Mouse (Mus musculus): ENCODE measurements around the gene Cpd. TPM values are rescaled to one million over a fixed set of nuclear protein-coding genes. Genes with fewer than 3 reads are reported as not detected.

Cpd gene
- total and polyA plus RNA-seq, 2 experiments from 2014 or later: 5.7 to 34.7 TPM

GRCm38 (mm10) chr11:76797236-76797635, 49.6 kb downstream of the Cpd start:
- WGBS: 94% methylated on average over 6 of the region's 6 CpGs
- no peaks in the 10 kb centered on the region for H3K9me3 ChIP-seq (ENCODE audit: low read length)
- no peak overlapping the region for H3K27ac ChIP-seq
- DNase-seq (ENCODE audit: low spot score): no peak
- no peak overlapping the region for H3K4me3 ChIP-seq (ENCODE audit: low read length)
- no peaks in the 10 kb centered on the region for H3K27me3 ChIP-seq (ENCODE audit: insufficient read depth, low read length)
- peaks cover 41% of the 10 kb centered on the region for H3K36me3 ChIP-seq (ENCODE audit: insufficient read depth, low read length)
- no peak overlapping the region for H3K9ac ChIP-seq (replicated peaks; ENCODE audit: low read length)
- no peaks in the 10 kb centered on the region for H3K4me1 ChIP-seq (ENCODE audit: insufficient read depth, low read length)
- H3K4me2 ChIP-seq (ENCODE audit: low read depth, low read length): no peak overlapping the region
- no peak for ATAC-seq
- no peak for TF ChIP-seq CTCF (IDR thresholded peaks at IDR 0.05; ENCODE audit: low read depth)

- H3K4me2 ChIP-seq (ENCODE audit: low read depth, low read length): no peak overlapping the region
- no peaks in the 10 kb centered on the region for H3K9me3 ChIP-seq (ENCODE audit: low read length)
- no peak overlapping the region for H3K9ac ChIP-seq (replicated peaks; ENCODE audit: low read length)
- DNase-seq (ENCODE audit: low spot score) (peak; percentile 29), ATAC-seq (no peak)
- no peak overlapping the region for H3K4me3 ChIP-seq (ENCODE audit: low read length)
- no peaks in the 10 kb centered on the region for H3K4me1 ChIP-seq (ENCODE audit: insufficient read depth, low read length)
- 74% methylated on average over 5 of the region's 5 CpGs for WGBS
- H3K27ac ChIP-seq: no peak overlapping the region
- peaks cover 48% of the 10 kb centered on the region for H3K36me3 ChIP-seq (ENCODE audit: insufficient read depth, low read length)
- no peak for TF ChIP-seq CTCF (IDR thresholded peaks at IDR 0.05; ENCODE audit: low read depth)
- H3K27me3 ChIP-seq (ENCODE audit: insufficient read depth, low read length): no peaks in the 10 kb centered on the region
These were observed 51.5 kb downstream of the Cpd start for GRCm38 (mm10) chr11:76795326-76795725.

- Histone ChIP-seq H3K4me3 (ENCODE audit: low read length) (no peak overlapping the region), H3K27ac (no peak overlapping the region), H3K36me3 (ENCODE audit: insufficient read depth, low read length) (peaks cover 36% of the 10 kb centered on the region), H3K4me1 (ENCODE audit: insufficient read depth, low read length) (no peaks in the 10 kb centered on the region), H3K9me3 (ENCODE audit: low read length) (no peaks in the 10 kb centered on the region), H3K4me2 (ENCODE audit: low read depth, low read length) (no peak overlapping the region), H3K27me3 (ENCODE audit: insufficient read depth, low read length) (no peaks in the 10 kb centered on the region), H3K9ac (replicated peaks; ENCODE audit: low read length) (no peak overlapping the region)
- no peak for TF ChIP-seq CTCF (IDR thresholded peaks at IDR 0.05; ENCODE audit: low read depth)
- DNase-seq (ENCODE audit: low spot score): no peak
- 94% methylated on average over 7 of the region's 7 CpGs for WGBS
- ATAC-seq: no peak
These were observed 55.5 kb downstream of the Cpd start for GRCm38 (mm10) chr11:76791331-76791730.

- H3K9me3 ChIP-seq (ENCODE audit: low read length): no peaks in the 10 kb centered on the region
- H3K36me3 ChIP-seq (ENCODE audit: insufficient read depth, low read length): peaks cover 50% of the 10 kb centered on the region
- DNase-seq (ENCODE audit: low spot score) (peak; percentile 85), ATAC-seq (no peak)
- 90% methylated on average over 1 of the region's 1 CpGs for WGBS
- no peak overlapping the region for H3K9ac ChIP-seq (replicated peaks; ENCODE audit: low read length)
- H3K4me1 ChIP-seq (ENCODE audit: insufficient read depth, low read length): no peaks in the 10 kb centered on the region
- peak; percentile 86 for TF ChIP-seq CTCF (IDR thresholded peaks at IDR 0.05; ENCODE audit: low read depth)
- H3K27me3 ChIP-seq (ENCODE audit: insufficient read depth, low read length): no peaks in the 10 kb centered on the region
- H3K4me2 ChIP-seq (ENCODE audit: low read depth, low read length): no peak overlapping the region
- H3K27ac ChIP-seq: no peak overlapping the region
- no peak overlapping the region for H3K4me3 ChIP-seq (ENCODE audit: low read length)
These were observed 57.6 kb downstream of the Cpd start for GRCm38 (mm10) chr11:76789252-76789651.

DNA sequence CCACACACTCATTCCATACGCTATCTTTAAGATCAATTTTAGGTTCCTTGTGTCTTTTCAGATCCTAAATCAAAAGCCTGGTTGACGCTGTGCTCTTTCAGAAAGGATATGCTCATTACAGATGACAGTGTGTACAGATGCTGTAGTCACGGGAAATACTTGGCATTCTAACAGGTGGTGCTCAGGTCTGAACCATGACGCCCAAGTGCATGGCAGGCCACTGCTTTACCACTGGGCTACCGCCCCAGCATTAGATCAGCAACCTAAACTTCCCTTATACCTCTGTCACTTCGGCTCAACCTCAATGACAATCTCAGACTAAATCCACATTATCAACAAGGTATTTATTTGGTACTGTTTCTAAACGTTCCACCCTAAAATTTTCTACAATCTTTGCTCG, 71.3 kb downstream of the Cpd start:
- Histone ChIP-seq H3K4me2 (ENCODE audit: low read depth, low read length) (no peak overlapping the region), H3K27me3 (ENCODE audit: insufficient read depth, low read length) (no peaks in the 10 kb centered on the region), H3K4me1 (ENCODE audit: insufficient read depth, low read length) (no peaks in the 10 kb centered on the region), H3K9me3 (ENCODE audit: low read length) (no peaks in the 10 kb centered on the region), H3K9ac (replicated peaks; ENCODE audit: low read length) (no peak overlapping the region), H3K36me3 (ENCODE audit: insufficient read depth, low read length) (peaks cover 16% of the 10 kb centered on the region; the same call in 1 of the 2 replicates), H3K27ac (no peak overlapping the region), H3K4me3 (ENCODE audit: low read length) (no peak overlapping the region)
- DNase-seq (ENCODE audit: low spot score): no peak
- no peak for TF ChIP-seq CTCF (IDR thresholded peaks at IDR 0.05; ENCODE audit: low read depth)
- WGBS: 84% methylated on average over 8 of the region's 8 CpGs
- ATAC-seq: no peak

DNA sequence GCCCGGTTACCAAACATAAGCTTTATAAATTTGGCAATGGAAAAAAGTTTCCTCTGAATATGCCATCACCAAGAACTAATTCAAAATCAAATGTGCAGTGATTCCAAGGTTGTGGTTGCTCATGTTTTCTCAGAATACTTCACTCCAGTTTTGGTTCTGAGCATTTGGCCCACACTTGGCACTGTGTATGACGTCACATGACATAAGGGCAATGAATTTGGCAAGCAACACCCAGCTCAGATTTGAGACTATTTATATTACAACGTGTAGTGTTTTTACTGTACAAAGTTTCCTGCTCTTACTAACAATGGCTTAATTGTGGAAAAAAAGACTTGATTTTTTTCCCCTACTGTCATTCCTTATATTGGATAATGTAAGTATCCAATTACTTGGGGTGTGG, 73.0 kb downstream of the Cpd start:
- Histone ChIP-seq H3K4me3 (ENCODE audit: low read length) (no peak overlapping the region), H3K9ac (replicated peaks; ENCODE audit: low read length) (no peak overlapping the region), H3K4me2 (ENCODE audit: low read depth, low read length) (no peak overlapping the region), H3K27ac (no peak overlapping the region), H3K36me3 (ENCODE audit: insufficient read depth, low read length) (no peaks in the 10 kb centered on the region), H3K4me1 (ENCODE audit: insufficient read depth, low read length) (no peaks in the 10 kb centered on the region), H3K27me3 (ENCODE audit: insufficient read depth, low read length) (no peaks in the 10 kb centered on the region), H3K9me3 (ENCODE audit: low read length) (no peaks in the 10 kb centered on the region)
- 64% methylated on average over 3 of the region's 3 CpGs for WGBS
- ATAC-seq: no peak
- DNase-seq (ENCODE audit: low spot score): no peak
- TF ChIP-seq CTCF (IDR thresholded peaks at IDR 0.05; ENCODE audit: low read depth): no peak

DNA sequence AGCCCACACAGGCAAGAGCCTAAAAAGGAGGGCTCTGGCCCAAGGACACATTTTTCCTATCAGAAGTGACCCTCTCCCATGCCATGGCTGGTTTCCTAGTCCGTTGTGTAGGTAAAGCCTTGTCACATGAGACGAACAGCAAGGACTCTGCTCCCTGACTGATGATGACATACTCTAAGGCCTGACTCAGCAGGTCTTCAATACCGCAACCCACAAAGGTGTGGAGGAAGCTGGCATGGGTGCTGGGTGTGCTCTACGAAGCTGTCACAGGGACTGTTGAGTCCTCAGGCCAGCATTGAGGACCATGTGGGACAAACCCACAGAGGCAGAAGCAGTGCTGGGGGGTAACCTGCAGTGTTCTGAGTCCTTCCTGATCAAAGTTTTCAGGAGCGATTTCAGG, 76.3 kb downstream of the Cpd start:
- Histone ChIP-seq H3K4me2 (ENCODE audit: low read depth, low read length) (no peak overlapping the region), H3K36me3 (ENCODE audit: insufficient read depth, low read length) (no peaks in the 10 kb centered on the region), H3K27ac (no peak overlapping the region), H3K9ac (replicated peaks; ENCODE audit: low read length) (no peak overlapping the region), H3K27me3 (ENCODE audit: insufficient read depth, low read length) (no peaks in the 10 kb centered on the region), H3K4me3 (ENCODE audit: low read length) (no peak overlapping the region), H3K9me3 (ENCODE audit: low read length) (no peaks in the 10 kb centered on the region), H3K4me1 (ENCODE audit: insufficient read depth, low read length) (no peaks in the 10 kb centered on the region)
- no peak for TF ChIP-seq CTCF (IDR thresholded peaks at IDR 0.05; ENCODE audit: low read depth)
- 91% methylated on average over 5 of the region's 5 CpGs for whole genome bisulfite sequencing
- no peak for ATAC-seq
- no peak for DNase-seq (ENCODE audit: low spot score)
